Mouse (Mus musculus) testis, adult 2 months (tissue): Measurements from ENCODE around the gene Sdf2. TPM values are rescaled to one million over a fixed set of nuclear protein-coding genes. Genes with fewer than 3 reads are reported as not detected.
A peak's percentile ranks its signal among the peaks of the same experiment; 100 is the strongest.
"Not testable (repeated sequence)": the region's sequence is repeated elsewhere in the genome, so short reads cannot be mapped to it uniquely, and the experiment has no call there.

Experiments
- H3K27ac ChIP-seq: fragments of 200-500 bp; 2 replicates; pipeline ENCODE4 v1.5.1; 2012; ENCODE audit warnings: low read depth, low read length; ENCODE audit not compliant: control insufficient read depth, insufficient read depth
- H3K27me3 ChIP-seq: fragments of 200-500 bp; 2 replicates; pipeline ENCODE4 v1.6.1; 2012; ENCODE audit warnings: mild to moderate bottlenecking, low read length, moderate library complexity; ENCODE audit not compliant: control insufficient read depth, insufficient read depth
- H3K36me3 ChIP-seq: fragments of 200-500 bp; 2 replicates; pipeline ENCODE4 v1.6.1; 2012; ENCODE audit warnings: mild to moderate bottlenecking, low read length; ENCODE audit not compliant: control insufficient read depth, insufficient read depth
- H3K4me1 ChIP-seq: fragments of 200-500 bp; 2 replicates; pipeline ENCODE4 v1.6.1; 2012; ENCODE audit warnings: low read length; ENCODE audit not compliant: control insufficient read depth, insufficient read depth
- H3K4me3 ChIP-seq: fragments of 200-500 bp; 2 replicates; pipeline ENCODE4 v1.5.1; 2012; ENCODE audit warnings: low read depth, mild to moderate bottlenecking, low read length, moderate library complexity, mixed read lengths; ENCODE audit not compliant: control insufficient read depth
- CTCF ChIP-seq: fragments of 200-500 bp; IDR thresholded peaks from 2 replicates; pipeline ENCODE4 v1.5.1; 2012; ENCODE audit warnings: low read depth, mild to moderate bottlenecking, inconsistent platforms, low read length, moderate library complexity; ENCODE audit not compliant: control insufficient read depth, insufficient read depth, insufficient replicate concordance
- POLR2A ChIP-seq: fragments of 200-500 bp; IDR thresholded peaks from 2 replicates; pipeline ENCODE4 v1.6.1; 2012; ENCODE audit warnings: low read depth, mild to moderate bottlenecking, inconsistent platforms, low read length, moderate library complexity; ENCODE audit not compliant: control insufficient read depth
- polyA plus RNA-seq: library from polyadenylated mRNA; depleted of rRNA; stranded (reverse); fragments of >200 nt; gene quantifications from 2 replicates; pipeline ENCODE4 v1.2.3, GENCODE M21; 2012

Gene Sdf2
- polyA plus RNA-seq, 1 experiment, result 35.3 TPM

DNA sequence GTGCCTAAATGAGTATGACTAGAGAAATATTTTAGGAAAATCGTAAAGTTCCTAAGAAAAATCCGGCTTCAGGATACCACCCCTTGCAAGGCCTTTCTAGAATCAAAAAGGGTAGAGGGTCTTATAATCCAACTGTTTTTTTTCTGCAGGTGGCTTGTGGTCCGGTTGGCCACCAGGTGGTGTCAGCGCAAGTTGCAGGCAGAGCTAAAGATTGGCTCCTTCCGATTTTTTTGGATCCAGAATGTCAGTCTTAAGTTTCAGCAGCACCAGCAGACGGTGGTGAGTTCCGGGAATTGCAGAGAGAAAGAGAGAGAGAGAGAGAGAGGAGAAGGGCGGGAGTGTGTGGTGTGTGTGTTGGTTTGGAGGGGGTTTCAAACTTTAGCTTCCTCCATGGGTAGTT lies 17.0 kb downstream of the Sdf2 start:
- no peaks in the 10 kb centered on the region for H3K27me3 ChIP-seq
- H3K27ac ChIP-seq, result peak overlapping the region; percentile 27; the same call in 1 of the 2 replicates
- TF ChIP-seq POLR2A (no peak), CTCF (peak; percentile 27; the same call in 1 of the 2 replicates)
- peaks cover 7% of the 10 kb centered on the region for H3K36me3 ChIP-seq
- H3K4me1 ChIP-seq, result peaks cover 4% of the 10 kb centered on the region
- H3K4me3 ChIP-seq, result peak overlapping the region; percentile 74

DNA sequence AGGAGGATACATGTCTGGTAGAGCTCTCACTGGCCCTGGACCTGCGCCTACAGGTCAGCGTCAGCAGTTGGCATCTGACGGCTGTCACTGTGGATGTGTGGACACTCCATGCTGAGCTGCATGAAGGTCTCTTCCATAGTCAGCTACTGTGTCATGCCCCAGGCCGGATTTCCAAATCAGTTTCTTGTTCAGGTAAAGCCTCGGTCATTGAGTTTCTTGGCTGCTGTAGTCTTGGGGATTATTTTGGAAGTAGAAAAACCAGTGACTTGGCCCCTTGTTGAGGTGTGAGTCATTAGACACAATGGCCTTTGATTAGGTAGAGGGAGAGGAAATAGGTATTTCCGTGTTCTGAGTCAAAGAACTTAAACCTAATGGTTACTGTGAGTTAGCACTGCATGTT lies 20.0 kb downstream of the Sdf2 start:
- Histone ChIP-seq H3K27me3 (no peaks in the 10 kb centered on the region), H3K36me3 (peaks cover 7% of the 10 kb centered on the region), H3K27ac (no peak overlapping the region), H3K4me3 (no peak overlapping the region), H3K4me1 (peaks cover 4% of the 10 kb centered on the region)
- TF ChIP-seq CTCF, result no peak
- TF ChIP-seq POLR2A, result no peak

DNA sequence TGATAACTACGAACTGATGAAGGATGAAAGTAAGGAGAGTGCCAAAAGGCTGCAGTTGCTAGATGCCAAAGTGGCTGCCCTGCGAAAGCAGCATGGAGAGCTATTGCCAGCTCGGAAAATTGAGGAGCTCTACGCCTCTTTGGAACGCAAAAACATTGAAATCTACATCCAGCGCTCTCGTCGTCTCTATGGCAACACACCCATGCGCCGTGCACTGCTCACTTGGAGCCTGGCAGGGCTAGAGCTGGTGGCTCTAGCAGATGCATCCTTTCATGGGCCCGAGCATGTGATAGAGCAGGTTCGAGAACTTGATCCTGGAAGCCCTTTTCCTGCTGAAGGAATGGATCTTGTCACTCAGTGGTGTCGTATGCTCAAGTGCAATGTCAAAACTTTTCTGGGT lies 26.4 kb downstream of the Sdf2 start:
- H3K27me3 ChIP-seq, result no peaks in the 10 kb centered on the region
- H3K27ac ChIP-seq, result no peak overlapping the region
- H3K4me3 ChIP-seq, result no peak overlapping the region
- TF ChIP-seq POLR2A (no peak), CTCF (no peak)
- peaks cover 12% of the 10 kb centered on the region for H3K36me3 ChIP-seq
- no peaks in the 10 kb centered on the region for H3K4me1 ChIP-seq

DNA sequence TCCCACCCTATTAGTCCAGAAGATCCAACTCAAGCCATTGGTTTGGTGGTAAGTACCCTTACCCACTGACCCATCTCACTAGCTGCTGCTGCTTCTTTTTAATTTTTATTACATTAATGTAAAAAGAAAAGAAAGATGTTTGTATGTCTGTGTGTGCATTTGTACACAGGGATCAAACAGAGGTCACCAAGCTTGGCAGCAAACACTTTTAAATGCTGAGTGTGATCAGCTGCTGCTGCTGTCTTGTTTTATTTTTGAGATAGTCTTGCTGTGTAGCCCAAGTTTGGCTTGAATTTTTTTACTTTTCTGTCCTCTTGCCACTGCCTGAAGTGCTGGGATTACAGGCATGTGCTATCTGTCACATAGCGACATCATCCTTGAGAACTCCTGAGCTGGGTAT lies 30.1 kb downstream of the Sdf2 start:
- H3K4me1 ChIP-seq, result no peaks in the 10 kb centered on the region
- no peak overlapping the region; the same call in 1 of the 2 replicates for H3K4me3 ChIP-seq
- H3K36me3 ChIP-seq, result peaks cover 12% of the 10 kb centered on the region
- H3K27me3 ChIP-seq, result no peaks in the 10 kb centered on the region
- TF ChIP-seq POLR2A (no peak), CTCF (no peak)
- H3K27ac ChIP-seq, result no peak overlapping the region

DNA sequence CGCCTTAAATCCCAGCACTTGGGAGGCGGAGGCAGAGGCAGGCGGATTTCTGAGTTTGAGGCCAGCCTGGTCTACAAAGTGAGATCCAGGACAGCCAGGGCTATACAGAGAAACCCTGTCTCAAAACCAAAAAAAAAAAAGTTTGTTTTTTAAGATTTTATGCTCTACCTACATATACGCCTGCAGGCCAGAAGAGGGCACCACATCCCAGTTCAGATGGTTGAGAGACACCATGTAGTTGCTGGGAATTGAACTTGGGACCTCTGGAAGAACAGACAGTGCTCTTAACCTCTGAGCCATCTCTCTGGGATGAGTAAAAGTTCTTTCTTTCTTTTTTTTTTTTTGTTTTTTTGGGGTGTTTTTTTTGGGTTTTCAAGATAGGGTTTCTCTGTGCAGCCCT lies 30.6 kb downstream of the Sdf2 start:
- not testable (repeated sequence) for H3K27ac ChIP-seq, H3K4me3 ChIP-seq, H3K4me1 ChIP-seq, H3K27me3 ChIP-seq
- H3K36me3 ChIP-seq, result peaks cover 13% of the 10 kb centered on the region

DNA sequence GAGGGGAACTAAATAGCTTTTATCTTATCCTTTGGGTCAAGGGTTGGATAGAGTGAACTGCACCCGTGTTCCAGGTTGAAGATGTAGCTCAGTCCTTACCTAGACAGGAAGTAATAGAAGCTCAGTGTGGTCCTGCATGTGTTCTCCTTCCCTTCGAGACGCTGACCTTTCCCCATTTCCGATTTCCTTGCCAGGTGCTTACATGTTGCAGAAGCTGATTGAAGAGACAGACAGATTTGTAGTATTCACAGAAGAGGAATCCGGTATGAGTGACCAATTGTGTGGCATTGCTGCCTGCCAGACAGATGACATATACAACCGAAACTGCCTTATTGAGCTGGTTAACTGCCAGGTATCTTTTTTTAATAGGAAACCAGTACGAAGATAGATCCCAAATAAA lies 33.3 kb downstream of the Sdf2 start:
- Histone ChIP-seq H3K4me1 (no peaks in the 10 kb centered on the region), H3K27me3 (no peaks in the 10 kb centered on the region), H3K27ac (no peak overlapping the region), H3K4me3 (no peak overlapping the region), H3K36me3 (peaks cover 7% of the 10 kb centered on the region)
- TF ChIP-seq POLR2A (no peak), CTCF (no peak)

DNA sequence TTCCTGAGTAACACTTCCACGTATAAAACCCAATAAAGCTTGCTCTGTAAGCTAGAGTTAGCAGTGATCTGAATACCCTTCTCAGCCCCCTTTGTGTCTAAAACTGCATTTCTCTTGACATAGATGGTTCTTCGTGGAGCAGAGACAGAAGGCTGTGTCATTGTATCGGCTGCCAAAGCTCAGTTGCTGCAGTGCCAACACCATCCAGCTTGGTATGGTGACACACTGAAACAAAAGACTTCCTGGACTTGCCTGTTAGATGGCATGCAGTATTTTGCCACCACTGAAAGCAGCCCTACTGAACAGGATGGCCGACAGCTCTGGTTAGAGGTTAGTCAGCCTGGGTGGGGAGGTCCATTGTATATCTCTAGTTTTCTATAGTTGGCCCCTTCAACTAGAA lies 34.0 kb downstream of the Sdf2 start:
- Histone ChIP-seq H3K27me3 (no peaks in the 10 kb centered on the region), H3K4me3 (no peak overlapping the region), H3K27ac (no peak overlapping the region), H3K4me1 (no peaks in the 10 kb centered on the region), H3K36me3 (peaks cover 9% of the 10 kb centered on the region)
- TF ChIP-seq CTCF, result no peak
- no peak for TF ChIP-seq POLR2A

DNA sequence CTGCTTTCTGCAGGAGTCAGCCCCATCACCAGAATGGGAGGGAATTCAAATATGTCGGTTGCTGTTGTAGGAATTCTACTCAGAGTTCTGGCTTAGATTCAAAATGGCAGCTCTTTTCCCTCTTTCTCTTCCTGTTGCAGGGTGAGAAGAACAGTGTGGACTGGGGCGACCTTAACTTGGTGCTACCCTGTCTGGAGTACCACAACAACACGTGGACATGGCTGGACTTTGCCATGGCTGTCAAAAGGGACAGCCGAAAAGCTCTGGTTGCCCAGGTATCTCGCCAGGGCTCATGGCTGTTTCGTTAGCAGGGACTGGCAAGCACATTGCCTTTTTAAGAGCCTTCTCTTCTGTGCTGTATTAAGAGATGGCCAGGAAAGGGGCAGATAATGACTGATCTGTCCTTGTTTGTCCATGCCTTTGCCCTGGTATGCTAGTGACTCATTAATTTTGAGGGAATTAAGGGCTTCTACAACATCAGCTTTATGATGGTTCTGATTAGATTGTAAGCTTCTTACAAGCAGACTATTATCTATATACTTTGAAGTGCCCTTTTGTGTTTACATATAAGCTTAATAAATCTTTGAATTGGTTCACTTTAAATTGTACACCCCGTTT lies 43.7 kb downstream of the Sdf2 start:
- no peak overlapping the region for H3K4me3 ChIP-seq
- peaks cover 12% of the 10 kb centered on the region for H3K36me3 ChIP-seq

More for the DNA sequence above, 43.7 kb downstream of the Sdf2 start:
- Histone ChIP-seq H3K27ac (no peak overlapping the region), H3K27me3 (no peaks in the 10 kb centered on the region), H3K4me1 (no peaks in the 10 kb centered on the region)
- TF ChIP-seq CTCF (no peak), POLR2A (no peak)
